Comparison of ENCODE assay signal across 15 mouse cellular contexts in genomic region chr3:107743650-107744049, GRCm38 (mm10). TPM values are rescaled to one million over a fixed set of nuclear protein-coding genes. Genes with fewer than 3 reads are reported as not detected.
DNase-seq lines count a peak whose midpoint lies in the region; ATAC-seq and TF ChIP-seq lines count a peak whose summit lies in the region.
"Had no signal": no experiment of that assay in that cellular context is flagged by ENCODE, and none has a peak within 500 bp of the region (broad histone marks: within the 10 kb centered on the region; RNA-seq: fewer than 3 reads in every experiment).

No protein-coding gene starts in this region.

- H3K4me3 ChIP-seq in gastrocnemius, adult 2 months, result no peak overlapping the region
- H3K4me3 ChIP-seq in kidney, adult 2 months (ENCODE audit: insufficient read depth, low read depth, low read length), result no peak overlapping the region
- H3K4me3 ChIP-seq in kidney, embryonic 14.5 days (ENCODE audit: low read length), result no peak overlapping the region
- no peak overlapping the region for H3K4me3 ChIP-seq in lung, postnatal 0 days (ENCODE audit: low read depth, low read length)
- no peak overlapping the region for H3K4me3 ChIP-seq in liver, embryonic 16.5 days (ENCODE audit: low read depth, low read length)
- H3K4me3 ChIP-seq: hindbrain, embryonic 15.5 days; neural tube, embryonic 15.5 days had no signal

- no peak for TF ChIP-seq CTCF in gastrocnemius, adult 2 months (IDR thresholded peaks at IDR 0.05)
- no peak for TF ChIP-seq CTCF in kidney, adult 2 months (conservative IDR thresholded peaks at IDR 0.05; ENCODE audit: insufficient read depth, insufficient read length, low read depth, low read length)
- no peak for TF ChIP-seq CTCF in lung, postnatal 0 days (IDR thresholded peaks at IDR 0.05)

- peak overlapping the region; percentile 74 for H3K27ac ChIP-seq in gastrocnemius, adult 2 months
- no peak overlapping the region for H3K27ac ChIP-seq in kidney, adult 2 months (ENCODE audit: insufficient read depth, low read depth, low read length)
- H3K27ac ChIP-seq in kidney, embryonic 14.5 days (ENCODE audit: low read depth, low read length), result no peak overlapping the region
- no peak overlapping the region for H3K27ac ChIP-seq in lung, postnatal 0 days (ENCODE audit: low read length)
- no peak overlapping the region for H3K27ac ChIP-seq in liver, embryonic 16.5 days (ENCODE audit: low read length)
- H3K27ac ChIP-seq: hindbrain, embryonic 15.5 days; neural tube, embryonic 15.5 days had no signal

- H3K4me1 ChIP-seq in kidney, adult 2 months (ENCODE audit: control insufficient read depth, insufficient read depth, low read length), result 0 out of 2 replicates have a peak, but pooled peaks cover 12% of the 10 kb centered on the region
- H3K4me1 ChIP-seq in kidney, embryonic 14.5 days (ENCODE audit: control insufficient read depth, insufficient read depth, low read length), result peaks cover 31% of the 10 kb centered on the region
- H3K4me1 ChIP-seq in lung, postnatal 0 days (ENCODE audit: insufficient read depth, low read depth, low read length), result peaks cover 19% of the 10 kb centered on the region; the same call in 1 of the 2 replicates
- peaks cover 15% of the 10 kb centered on the region for H3K4me1 ChIP-seq in liver, embryonic 16.5 days (ENCODE audit: control insufficient read depth, low read depth, low read length)

- H3K36me3 ChIP-seq in kidney, adult 2 months (ENCODE audit: control insufficient read depth, insufficient read depth, low read length), result no peaks in the 10 kb centered on the region
- H3K36me3 ChIP-seq in kidney, embryonic 14.5 days (ENCODE audit: control insufficient read depth, insufficient read depth, low read length), result peaks cover 4% of the 10 kb centered on the region; the same call in 1 of the 2 replicates
- H3K36me3 ChIP-seq in lung, postnatal 0 days (ENCODE audit: insufficient read depth, low read length), result no peaks in the 10 kb centered on the region
- H3K36me3 ChIP-seq in liver, embryonic 16.5 days (ENCODE audit: control insufficient read depth, insufficient read depth), result no peaks in the 10 kb centered on the region
- H3K36me3 ChIP-seq: hindbrain, embryonic 15.5 days had no signal

- H3K27me3 ChIP-seq in kidney, adult 2 months (replicated peaks; ENCODE audit: control insufficient read depth, insufficient read depth, low read length), result no peaks in the 10 kb centered on the region
- no peaks in the 10 kb centered on the region for H3K27me3 ChIP-seq in kidney, embryonic 14.5 days (ENCODE audit: control insufficient read depth, insufficient read depth, low read length)
- H3K27me3 ChIP-seq in lung, postnatal 0 days (replicated peaks; ENCODE audit: insufficient read depth, low read length), result no peaks in the 10 kb centered on the region
- H3K27me3 ChIP-seq in liver, embryonic 16.5 days (ENCODE audit: control insufficient read depth, insufficient read depth, low read depth, low read length), result no peaks in the 10 kb centered on the region
- H3K27me3 ChIP-seq: hindbrain, embryonic 15.5 days; neural tube, embryonic 15.5 days had no signal

- H3K9ac ChIP-seq in kidney, embryonic 14.5 days (ENCODE audit: low read depth, low read length), result no peak overlapping the region
- H3K9ac ChIP-seq in lung, postnatal 0 days (replicated peaks; ENCODE audit: low read depth), result no peak overlapping the region
- H3K9ac ChIP-seq in liver, embryonic 16.5 days (ENCODE audit: low read depth, low read length), result no peak overlapping the region
- H3K9ac ChIP-seq: hindbrain, embryonic 15.5 days; neural tube, embryonic 15.5 days had no signal

- TF ChIP-seq EP300 in lung, postnatal 0 days (IDR thresholded peaks at IDR 0.05), result 0 out of 2 replicates have a peak, but pooled peaks have one; percentile 34

- intact Hi-C loops in gastrocnemius, adult 2 months (cut with DNase I), result no loop called here
- intact Hi-C loops in gastrocnemius, postnatal 14 days (cut with DNase I; ENCODE audit: low total_unique reads), result no loop called here

- no peak overlapping the region for H3K4me2 ChIP-seq in kidney, embryonic 14.5 days (replicated peaks; ENCODE audit: low read depth, low read length)
- no peak overlapping the region for H3K4me2 ChIP-seq in lung, postnatal 0 days (replicated peaks; ENCODE audit: low read depth, low read length)
- no peak overlapping the region for H3K4me2 ChIP-seq in liver, embryonic 16.5 days (ENCODE audit: low read depth, low read length)
- H3K4me2 ChIP-seq: hindbrain, embryonic 15.5 days; neural tube, embryonic 15.5 days had no signal

- 46% methylated on average over 1 of the region's 1 CpGs for WGBS in kidney, adult 2 months
- WGBS in kidney, embryonic 14.5 days, result 87% methylated on average over 1 of the region's 1 CpGs
- 61% methylated on average over 1 of the region's 1 CpGs for WGBS in lung, postnatal 0 days
- 62% methylated on average over 1 of the region's 1 CpGs for WGBS in liver, embryonic 16.5 days (ENCODE audit: insufficient replicate concordance)

- DNase-seq in gastrocnemius, adult 2 months, result no peak
- no peak for DNase-seq in gastrocnemius, postnatal 14 days
- peak; percentile 44 for DNase-seq in kidney, adult 2 months
- DNase-seq in lung, postnatal 0 days (ENCODE audit: low spot score), result peak; percentile 49
- no peak for DNase-seq in lung, postnatal 4 days
- no peak for DNase-seq in frontal cortex, postnatal 25 days (ENCODE audit: low spot score in 2 of 2)
- DNase-seq: B cell, adult 2 months; cerebellum, adult 18-20 months; layer of hippocampus, adult 9-11 months; right cerebral cortex, postnatal 25 days; thymus, postnatal 14 days had no signal

- no peak for ATAC-seq in kidney, embryonic 14.5 days (ENCODE audit: low FRiP score, low TSS enrichment)
- ATAC-seq in lung, postnatal 0 days, result peak; percentile 59
- peak; percentile 61 for ATAC-seq in liver, embryonic 16.5 days (ENCODE audit: low read depth)

- TF ChIP-seq POLR2A in kidney, adult 2 months (IDR thresholded peaks at IDR 0.05; ENCODE audit: low read depth, low read length), result no peak

- H3K9me3 ChIP-seq in kidney, embryonic 14.5 days (ENCODE audit: control insufficient read depth, low read length), result no peaks in the 10 kb centered on the region
- no peaks in the 10 kb centered on the region for H3K9me3 ChIP-seq in lung, postnatal 0 days (ENCODE audit: low read length)
- no peaks in the 10 kb centered on the region for H3K9me3 ChIP-seq in liver, embryonic 16.5 days (replicated peaks; ENCODE audit: control insufficient read depth, low read length)
- H3K9me3 ChIP-seq: hindbrain, embryonic 15.5 days; neural tube, embryonic 15.5 days had no signal

RNA-seq across cellular contexts. Expression of gene Csf1, which starts 16.6 kb away (rescaled TPM):
- 1 to 10 TPM; 7.9 to 8.5 TPM for total RNA-seq in gastrocnemius, adult 2 months (2021)
- 10 to 100 TPM in 1 of 2 experiments, 1 to 10 TPM in 1; 7.9 to 10.9 TPM for total RNA-seq in gastrocnemius, postnatal 14 days (2021)
- polyA plus RNA-seq in kidney, adult 2 months (2012; rRNA removed), result 10.7 and 12.4 TPM in 2 replicates
- 3.9 and 8.5 TPM in 2 replicates for polyA plus RNA-seq in kidney, embryonic 14.5 days (2014; fragmentation: Nextera tagmentation; extraction: Ambion mirVana)
- 10.9 and 14.3 TPM in 2 replicates for polyA plus RNA-seq in lung, postnatal 0 days (2015; fragmentation: Nextera tagmentation; extraction: Ambion mirVana)
- 6.0 and 7.9 TPM in 2 replicates for polyA plus RNA-seq in liver, embryonic 16.5 days (2015; fragmentation: Nextera tagmentation; extraction: Ambion mirVana)

RNA-seq across cellular contexts. Expression of gene Ahcyl1, which starts 47.3 kb away (rescaled TPM):
- total RNA-seq in gastrocnemius, adult 2 months (2021), result 10 to 100 TPM; 30.0 to 33.0 TPM
- total RNA-seq in gastrocnemius, postnatal 14 days (2021), result 10 to 100 TPM; 37.5 to 38.9 TPM
- polyA plus RNA-seq in kidney, adult 2 months (2012; rRNA removed), result 88.6 and 101 TPM in 2 replicates
- polyA plus RNA-seq in kidney, embryonic 14.5 days (2014; fragmentation: Nextera tagmentation; extraction: Ambion mirVana), result 73.8 and 119 TPM in 2 replicates
- 37.1 and 39.3 TPM in 2 replicates for polyA plus RNA-seq in lung, postnatal 0 days (2015; fragmentation: Nextera tagmentation; extraction: Ambion mirVana)
- polyA plus RNA-seq in liver, embryonic 16.5 days (2015; fragmentation: Nextera tagmentation; extraction: Ambion mirVana), result 23.7 and 24.8 TPM in 2 replicates

Comparison
In these comparisons a context has a peak if more than half of its experiments do, and no peak if none do; other contexts are left out.
1. DNase-seq: peak in kidney, adult 2 months (single experiment) and lung, postnatal 0 days (single experiment); none in gastrocnemius, adult 2 months (single experiment), gastrocnemius, postnatal 14 days (single experiment), lung, postnatal 4 days (0 of 2) and frontal cortex, postnatal 25 days (0 of 2).